ENCODE assay signal across 16 mouse cellular contexts in the genomic region with DNA sequence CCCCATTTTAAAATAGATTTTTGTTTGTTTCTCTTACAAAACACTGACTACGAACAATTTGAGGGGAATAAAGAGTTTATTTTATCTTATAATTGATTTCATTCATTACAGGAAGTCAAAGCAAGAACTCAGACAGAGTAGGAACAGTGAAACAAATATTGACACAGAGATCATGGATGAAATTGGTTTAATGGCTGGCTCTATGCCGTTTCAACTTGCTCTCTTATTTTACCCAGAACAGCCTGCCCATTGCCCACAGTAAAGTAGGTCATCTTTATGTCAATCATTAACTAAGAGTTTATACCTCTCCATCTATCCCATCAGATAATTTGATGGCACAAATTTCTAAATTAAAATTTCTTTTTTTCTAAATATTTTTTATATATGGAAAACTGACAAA.
"Had no signal": no experiment of that assay in that cellular context is flagged by ENCODE, and none has a peak within 500 bp of the region (broad histone marks: within the 10 kb centered on the region; RNA-seq: fewer than 3 reads in every experiment).

No protein-coding gene starts in this region.

- H3K9ac ChIP-seq: neural tube, embryonic 13.5 days; neural tube, embryonic 15.5 days; stomach, embryonic 15.5 days had no signal

- DNase-seq: retina, postnatal 1 day; right cerebral cortex, adult 18-20 months; right cerebral cortex, postnatal 14 days; right cerebral cortex, postnatal 25 days; right cerebral cortex, postnatal 4 days; spleen, adult 18-20 months; thymus, adult 18-20 months; thymus, adult 2 months; thymus, postnatal 14 days; thymus, postnatal 25 days; thymus, postnatal 36 days; thymus, postnatal 4 days had no signal

- H3K27me3 ChIP-seq: neural tube, embryonic 13.5 days; neural tube, embryonic 15.5 days; stomach, embryonic 15.5 days had no signal

- H3K27ac ChIP-seq: neural tube, embryonic 13.5 days; neural tube, embryonic 15.5 days; stomach, embryonic 15.5 days; stomach, postnatal 0 days had no signal

- H3K36me3 ChIP-seq: neural tube, embryonic 13.5 days; neural tube, embryonic 15.5 days; stomach, embryonic 15.5 days had no signal

- H3K4me3 ChIP-seq: neural tube, embryonic 13.5 days; neural tube, embryonic 15.5 days; stomach, embryonic 15.5 days had no signal

- H3K9me3 ChIP-seq: neural tube, embryonic 13.5 days; neural tube, embryonic 15.5 days; stomach, embryonic 15.5 days had no signal

- H3K4me2 ChIP-seq: neural tube, embryonic 13.5 days; neural tube, embryonic 15.5 days; stomach, embryonic 15.5 days had no signal

- H3K4me1 ChIP-seq: neural tube, embryonic 13.5 days; neural tube, embryonic 15.5 days; stomach, embryonic 15.5 days had no signal
